Mouse (Mus musculus): ENCODE measurements around the gene Otud7b.
"Not testable (repeated sequence)": the region's sequence is repeated elsewhere in the genome, so short reads cannot be mapped to it uniquely, and the experiment has no call there.

The Otud7b gene

GRCm38 (mm10) chr3:96178902-96179301 is 74.6 kb downstream of the Otud7b start:
- DNase-seq (ENCODE audit: low spot score in 2 of 2), result no peak

- DNase-seq (ENCODE audit: low spot score in 2 of 2), result no peak
Measured at GRCm38 (mm10) chr3:96179531-96179930, 75.2 kb downstream of the Otud7b start.

- peak; percentile 24 to 63 for DNase-seq (ENCODE audit: low spot score in 2 of 2)
Measured at GRCm38 (mm10) chr3:96180727-96181477, 76.6 kb downstream of the Otud7b start, which contains the start of gene Sv2a. TSS of gene Sv2a (plus strand) at chr3:96181151.

- DNase-seq (ENCODE audit: low spot score in 2 of 2), result no peak
Measured at GRCm38 (mm10) chr3:96181510-96182381, 77.4 kb downstream of the Otud7b start.

GRCm38 (mm10) chr3:96182382-96182776 is 78.1 kb downstream of the Otud7b start:
- DNase-seq (ENCODE audit: low spot score in 2 of 2), result no peak

GRCm38 (mm10) chr3:96192977-96193376 is 88.7 kb downstream of the Otud7b start:
- no peak for DNase-seq (ENCODE audit: low spot score in 2 of 2)

GRCm38 (mm10) chr3:96194966-96195365 is 90.6 kb downstream of the Otud7b start:
- no peak for DNase-seq (ENCODE audit: low spot score in 2 of 2)

GRCm38 (mm10) chr3:96195616-96196313 is 91.4 kb downstream of the Otud7b start:
- DNase-seq (ENCODE audit: low spot score in 2 of 2), result no peak

- DNase-seq (ENCODE audit: low spot score in 2 of 2), result peak in 1 of 2 experiments; percentile 29
Measured at GRCm38 (mm10) chr3:96196437-96197128, 92.3 kb downstream of the Otud7b start.

- DNase-seq (ENCODE audit: low spot score in 2 of 2), result peak; percentile 72 to 86
Measured at GRCm38 (mm10) chr3:96197129-96197749, 92.9 kb downstream of the Otud7b start.

- DNase-seq (ENCODE audit: low spot score in 2 of 2), result no peak
Measured at GRCm38 (mm10) chr3:96198181-96198580, 93.9 kb downstream of the Otud7b start.

- DNase-seq (ENCODE audit: low spot score in 2 of 2), result not testable (repeated sequence)
Measured at GRCm38 (mm10) chr3:96198601-96199251, 94.4 kb downstream of the Otud7b start.

- DNase-seq (ENCODE audit: low spot score in 2 of 2), result no peak
Measured at GRCm38 (mm10) chr3:96199731-96200130, 95.4 kb downstream of the Otud7b start.

- no peak for DNase-seq (ENCODE audit: low spot score in 2 of 2)
Measured at GRCm38 (mm10) chr3:96207819-96208218, 103.5 kb downstream of the Otud7b start.

- DNase-seq (ENCODE audit: low spot score in 2 of 2), result no peak
Measured at GRCm38 (mm10) chr3:96209242-96209641, 104.9 kb downstream of the Otud7b start.

Data from spleen, postnatal 10 days (tissue).